Mouse (Mus musculus) myocyte (in vitro differentiated cells): ENCODE results near the gene Zic5. TPM values are rescaled to one million over a fixed set of nuclear protein-coding genes. Genes with fewer than 3 reads are reported as not detected.
"Not testable (repeated sequence)": the region's sequence is repeated elsewhere in the genome, so short reads cannot be mapped to it uniquely, and the experiment has no call there.

Experiments
- H3K27me3 ChIP-seq: one replicate; pipeline ENCODE4 v1.6.1; 2011; ENCODE audit not compliant: control insufficient read depth, insufficient read depth, insufficient read length
- H3K36me3 ChIP-seq: one replicate; pipeline ENCODE4 v1.6.1; 2011; ENCODE audit not compliant: control insufficient read depth, insufficient read depth
- H3K4me2 ChIP-seq: one replicate; pipeline ENCODE4 v1.6.1; 2011; ENCODE audit warnings: low read depth, control low read depth
- H3K4me3 ChIP-seq: one replicate; pipeline ENCODE4 v1.5.1; 2011; ENCODE audit warnings: mild to moderate bottlenecking, control low read depth, moderate library complexity
- H3K79me2 ChIP-seq: one replicate; pipeline ENCODE4 v1.6.1; 2011; ENCODE audit not compliant: control insufficient read depth, insufficient read depth
- H3ac ChIP-seq: one replicate; pipeline ENCODE4 v1.6.1; 2011; ENCODE audit not compliant: control insufficient read depth, insufficient read length
- CEBPB ChIP-seq: IDR thresholded peaks from 2 replicates; pipeline ENCODE4 v1.6.1; 2011; ENCODE audit warnings: mild to moderate bottlenecking, moderate library complexity; ENCODE audit not compliant: poor library complexity, insufficient read depth, severe bottlenecking
- E2F4 ChIP-seq: IDR thresholded peaks from one replicate; pipeline ENCODE4 v1.6.1; 2011; ENCODE audit warnings: mild to moderate bottlenecking, control low read depth, moderate library complexity; ENCODE audit not compliant: insufficient read depth
- MAX ChIP-seq: IDR thresholded peaks from one replicate; pipeline ENCODE4 v1.6.1; 2011; ENCODE audit warnings: low read depth, mild to moderate bottlenecking, control low read depth
- MYOD1 ChIP-seq, 3 experiments: IDR thresholded peaks; one replicate each; pipeline ENCODE4 v1.6.1; 2011; ENCODE audit warnings: control low read depth in 2 of 3, low read depth in 2 of 3, mild to moderate bottlenecking in 2 of 3, moderate library complexity in 1 of 3; ENCODE audit not compliant: insufficient read length in 2 of 3, control insufficient read depth in 1 of 3
- MYOG ChIP-seq, 3 experiments: IDR thresholded peaks; one replicate each; pipeline ENCODE4 v1.6.1; 2011; ENCODE audit warnings: control low read depth in 2 of 3, low read depth in 2 of 3, mild to moderate bottlenecking in 2 of 3; ENCODE audit not compliant: insufficient read length in 2 of 3, control insufficient read depth in 1 of 3, insufficient read depth in 1 of 3
- POLR2A ChIP-seq: IDR thresholded peaks from one replicate; pipeline ENCODE4 v1.6.1; 2011; ENCODE audit warnings: low read depth, mild to moderate bottlenecking, control low read depth, moderate library complexity; ENCODE audit not compliant: insufficient read length
- POLR2AphosphoS2 ChIP-seq: IDR thresholded peaks from one replicate; pipeline ENCODE4 v1.6.1; 2011; ENCODE audit warnings: low read depth, control low read depth; ENCODE audit not compliant: insufficient read length
- REST ChIP-seq: IDR thresholded peaks from one replicate; pipeline ENCODE4 v1.6.1; 2011; ENCODE audit warnings: mild to moderate bottlenecking, control low read depth, moderate library complexity; ENCODE audit not compliant: insufficient read depth, insufficient read length
- SRF ChIP-seq: IDR thresholded peaks from one replicate; pipeline ENCODE4 v1.6.1; 2011; ENCODE audit warnings: low read depth; ENCODE audit not compliant: control insufficient read depth, insufficient read length
- TCF12 ChIP-seq: IDR thresholded peaks from one replicate; pipeline ENCODE4 v1.6.1; 2011; ENCODE audit warnings: mild to moderate bottlenecking, control low read depth; ENCODE audit not compliant: poor library complexity, insufficient read depth, severe bottlenecking
- TCF3 ChIP-seq: IDR thresholded peaks from one replicate; pipeline ENCODE4 v1.6.1; 2011; ENCODE audit warnings: low read depth, control low read depth; ENCODE audit not compliant: insufficient read length
- USF1 ChIP-seq: IDR thresholded peaks from one replicate; pipeline ENCODE4 v1.6.1; 2011; ENCODE audit warnings: low read depth, mild to moderate bottlenecking, control low read depth, moderate library complexity
- polyA plus RNA-seq: library from polyadenylated mRNA; unstranded; fragments of >200 nt; fragmentation: generic; extraction: Trizol; gene quantifications from one replicate; pipeline ENCODE4 v1.2.1, GENCODE M21; 2012; ENCODE audit warnings: missing spikeins

Zic5 gene
- polyA plus RNA-seq, 1 experiment = 0.42 TPM

- H3K36me3 ChIP-seq = no peaks in the 10 kb centered on the region
- peaks cover 5% of the 10 kb centered on the region for H3K27me3 ChIP-seq
- TF ChIP-seq SRF (no peak), E2F4 (no peak), TCF3 (no peak), POLR2AphosphoS2 (no peak), MYOD1 (IDR thresholded peaks at IDR 0.05; ENCODE audit: control insufficient read depth in 1 of 3, insufficient read length in 2 of 3, low read depth in 2 of 3) (no peak), REST (no peak), MAX (no peak), CEBPB (no peak)
- H3K4me2 ChIP-seq = no peak overlapping the region
- no peak overlapping the region for H3K4me3 ChIP-seq
- no peaks in the 10 kb centered on the region for H3K79me2 ChIP-seq
- H3ac ChIP-seq = no peak overlapping the region
Observed at GRCm38 (mm10) chr14:122461500-122461899, 4.0 kb downstream of the Zic5 start.

DNA sequence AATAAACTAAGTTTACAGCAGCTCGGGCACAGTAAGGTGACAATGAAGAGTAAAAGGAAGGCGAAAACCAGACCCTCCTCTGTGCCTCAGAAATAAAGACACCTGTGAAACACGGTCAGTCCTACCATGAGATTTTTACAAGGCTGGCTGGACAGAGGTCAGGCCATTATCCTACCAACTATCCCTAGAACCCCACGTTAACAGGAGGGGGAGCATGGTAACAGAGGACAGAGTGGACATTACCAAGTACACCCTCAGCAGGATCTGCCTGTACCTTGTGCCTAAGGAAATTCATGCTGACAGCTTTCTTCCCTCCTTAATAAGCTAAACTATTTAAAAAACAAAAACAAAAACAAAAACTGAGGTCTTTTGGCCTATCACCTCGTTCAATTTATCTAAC, 5.3 kb downstream of the Zic5 start:
- TF ChIP-seq REST = no peak
- no peak for TF ChIP-seq TCF12
- TF ChIP-seq USF1 = no peak
- TF ChIP-seq TCF3 = no peak
- no peak for TF ChIP-seq MYOD1 (IDR thresholded peaks at IDR 0.05; ENCODE audit: control insufficient read depth in 1 of 3, insufficient read length in 2 of 3, low read depth in 2 of 3)
- no peak for TF ChIP-seq E2F4
- no peak for TF ChIP-seq POLR2AphosphoS2
- no peak for TF ChIP-seq SRF
- no peak for TF ChIP-seq MAX
- TF ChIP-seq CEBPB = no peak
- no peak for TF ChIP-seq MYOG (IDR thresholded peaks at IDR 0.05; ENCODE audit: control insufficient read depth in 1 of 3, insufficient read depth in 1 of 3, insufficient read length in 2 of 3, low read depth in 2 of 3)
- TF ChIP-seq POLR2A = no peak
- Histone ChIP-seq H3K4me2 (no peak overlapping the region), H3K27me3 (peaks cover under 1% of the 10 kb centered on the region), H3K36me3 (no peaks in the 10 kb centered on the region), H3ac (no peak overlapping the region), H3K79me2 (no peaks in the 10 kb centered on the region), H3K4me3 (no peak overlapping the region)

DNA sequence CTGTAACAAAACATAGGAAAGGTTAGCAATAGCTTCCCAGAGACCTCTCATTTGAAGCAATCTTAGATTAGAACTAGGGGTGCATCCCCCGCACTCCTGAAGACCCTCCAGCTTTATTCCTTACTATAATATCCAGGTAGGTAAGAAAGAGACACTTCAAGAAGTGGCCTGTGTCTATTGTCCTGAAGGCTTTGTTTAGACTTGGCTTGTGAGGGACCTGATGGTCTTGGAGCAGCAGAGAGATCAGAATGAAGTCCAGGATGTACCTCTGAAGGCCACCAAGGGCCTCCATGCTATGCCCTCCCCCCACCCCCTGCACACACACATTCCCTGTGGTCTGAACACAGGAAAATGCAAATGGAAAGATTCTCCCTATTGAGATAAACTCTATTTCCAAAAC, 5.7 kb downstream of the Zic5 start:
- H3K79me2 ChIP-seq = no peaks in the 10 kb centered on the region
- no peaks in the 10 kb centered on the region for H3K27me3 ChIP-seq
- H3K36me3 ChIP-seq = no peaks in the 10 kb centered on the region
- no peak for TF ChIP-seq TCF3
- TF ChIP-seq POLR2A = no peak
- no peak for TF ChIP-seq MYOG (IDR thresholded peaks at IDR 0.05; ENCODE audit: control insufficient read depth in 1 of 3, insufficient read depth in 1 of 3, insufficient read length in 2 of 3, low read depth in 2 of 3)
- TF ChIP-seq POLR2AphosphoS2 = no peak
- TF ChIP-seq E2F4 = no peak
- no peak for TF ChIP-seq MYOD1 (IDR thresholded peaks at IDR 0.05; ENCODE audit: control insufficient read depth in 1 of 3, insufficient read length in 2 of 3, low read depth in 2 of 3)
- no peak for TF ChIP-seq SRF
- no peak for TF ChIP-seq MAX
- no peak for TF ChIP-seq CEBPB
- no peak for TF ChIP-seq USF1
- H3ac ChIP-seq = no peak overlapping the region
- H3K4me3 ChIP-seq = no peak overlapping the region
- H3K4me2 ChIP-seq = no peak overlapping the region

DNA sequence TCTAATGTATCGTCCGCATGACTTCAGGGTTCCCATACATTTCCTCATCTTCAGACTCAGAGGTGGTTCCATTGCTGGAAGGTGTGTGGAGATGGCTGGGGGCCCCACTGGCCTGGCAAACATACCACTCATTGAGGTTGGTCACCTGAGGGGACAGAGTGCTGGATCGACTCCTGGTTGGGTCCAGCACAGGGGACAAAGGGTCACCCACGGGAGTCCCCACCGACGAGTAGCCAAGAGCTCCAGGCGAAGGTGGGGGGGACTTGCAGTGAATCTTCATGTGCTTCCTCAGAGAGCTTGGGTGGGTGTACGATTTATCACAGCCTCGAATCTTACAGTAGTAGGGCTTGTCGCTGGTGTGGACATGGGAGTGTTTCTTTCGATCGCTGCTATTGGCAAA, 6.1 kb downstream of the Zic5 start:
- not testable (repeated sequence) for H3ac ChIP-seq, H3K27me3 ChIP-seq, H3K79me2 ChIP-seq, H3K4me2 ChIP-seq, H3K36me3 ChIP-seq, H3K4me3 ChIP-seq

DNA sequence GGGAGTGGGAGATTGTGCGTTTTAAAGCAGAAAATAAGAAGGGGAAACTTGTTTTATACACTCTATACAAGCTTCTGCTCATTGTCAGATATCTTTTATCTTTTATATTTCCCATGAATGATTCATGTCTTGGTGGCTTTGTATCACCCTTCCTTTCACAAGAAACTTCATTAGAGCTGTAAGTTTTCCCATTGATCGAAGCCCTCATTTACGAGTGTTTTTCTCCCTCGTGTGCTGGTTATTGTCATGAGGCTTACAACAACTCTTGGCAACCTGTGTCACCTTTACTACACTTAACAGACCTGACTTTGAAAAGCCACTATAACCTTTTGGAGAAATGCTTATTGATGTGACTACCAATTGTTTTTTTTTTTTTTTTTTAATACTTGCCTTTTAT, 9.9 kb downstream of the Zic5 start:
- H3K4me3 ChIP-seq = no peak overlapping the region
- TF ChIP-seq POLR2AphosphoS2 (no peak), SRF (no peak), CEBPB (no peak), TCF12 (no peak), MYOD1 (IDR thresholded peaks at IDR 0.05; ENCODE audit: control insufficient read depth in 1 of 3, insufficient read length in 2 of 3, low read depth in 2 of 3) (no peak), E2F4 (no peak), TCF3 (no peak), POLR2A (no peak)
- H3K4me2 ChIP-seq = no peak overlapping the region
- no peaks in the 10 kb centered on the region for H3K36me3 ChIP-seq
- no peak overlapping the region for H3ac ChIP-seq
- peaks cover 13% of the 10 kb centered on the region for H3K27me3 ChIP-seq
- H3K79me2 ChIP-seq = no peaks in the 10 kb centered on the region
